Mouse (Mus musculus) hematopoietic multipotent progenitor cell, adult 10-12 weeks (in vitro differentiated cells): ENCODE results near the gene Ceacam1. TPM values are rescaled to one million over a fixed set of nuclear protein-coding genes. Genes with fewer than 3 reads are reported as not detected.

Experiments used
- polyA plus RNA-seq: library from polyadenylated mRNA; stranded (reverse); fragments of >175 nt; gene quantifications from 2 replicates; pipeline ENCODE4 v1.2.3, GENCODE M21; 2012; ENCODE audit warnings: low replicate concordance

Ceacam1 gene
- polyA plus RNA-seq: 8.1 and 11.4 TPM in 2 replicates

DNA sequence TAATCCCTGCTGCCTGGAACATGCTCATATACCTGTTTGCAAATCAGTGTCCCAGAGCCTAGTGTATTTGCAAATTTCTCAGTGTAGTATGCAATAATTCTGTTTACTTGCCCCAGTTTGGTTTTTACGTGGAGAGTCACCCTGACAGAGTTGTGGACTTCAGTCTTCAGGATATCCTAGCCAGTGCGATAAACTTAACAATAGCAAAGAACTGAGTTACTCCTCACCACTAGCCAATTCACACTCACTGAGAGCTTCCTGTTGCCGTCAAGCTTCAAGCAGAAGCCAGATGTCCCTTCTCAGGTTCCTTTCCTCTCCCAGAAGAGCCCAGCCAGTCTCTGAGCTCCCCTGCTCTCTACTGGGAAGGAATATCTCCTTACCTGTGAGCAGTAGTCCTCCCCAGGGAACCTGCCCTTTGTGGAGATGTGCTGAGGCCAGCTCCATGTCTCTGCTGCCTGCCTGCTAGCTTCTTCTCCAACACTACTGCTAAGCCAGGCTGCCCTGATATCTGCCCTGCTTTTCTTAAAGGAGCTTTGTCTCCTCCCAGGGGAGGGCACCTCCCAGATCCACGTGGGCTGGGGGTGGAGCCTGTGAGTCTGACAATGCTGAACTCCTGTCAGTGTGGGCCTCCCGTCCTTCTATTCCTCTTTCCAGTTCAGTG, at the start of gene Ceacam1:
Ceacam1 (minus strand) TSS at position 513 of the 661 bp plus-strand sequence.

DNA sequence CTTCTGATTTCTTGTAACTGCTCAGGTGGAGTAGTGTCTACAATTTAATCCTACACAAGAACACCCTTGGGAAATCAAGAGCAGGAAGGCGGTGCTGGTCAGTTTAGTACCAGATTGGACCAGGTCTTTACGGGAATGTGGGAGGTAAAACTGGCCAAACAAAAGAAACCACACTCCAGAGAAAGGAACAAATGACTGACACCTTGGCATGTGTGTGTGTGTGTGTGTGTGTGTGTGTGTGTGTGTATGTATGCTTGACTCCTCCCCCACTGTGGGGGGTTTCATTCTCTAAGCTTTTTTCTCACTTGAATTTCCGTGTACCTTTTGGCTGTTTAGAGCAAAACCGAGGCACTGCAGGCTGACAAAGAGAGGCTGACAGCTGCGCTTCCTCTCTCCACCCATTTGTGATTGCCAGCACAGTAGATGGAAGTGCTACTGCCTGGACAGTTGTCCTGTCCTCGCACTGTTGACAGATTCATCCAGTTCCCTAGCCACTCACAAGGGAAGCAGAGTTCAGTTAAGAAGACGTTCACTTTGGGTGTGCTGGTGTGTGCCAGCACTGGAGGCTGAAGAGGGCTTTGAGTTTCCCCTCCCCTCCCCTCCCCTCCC, 64.5 kb downstream of the Ceacam1 start, which contains the start of gene Cxcl17:
Cxcl17 (minus strand) TSS at position 54 of the 609 bp plus-strand sequence.

Other genes with a start within 250 kb of the Ceacam1 start
- 120 and 195 TPM in 2 replicates for gene Gsk3a, start 239.8 kb downstream of the Ceacam1 start, polyA plus RNA-seq
- 56.1 and 93.1 TPM in 2 replicates for gene Erf, start 226.8 kb downstream of the Ceacam1 start, polyA plus RNA-seq
- gene Cic, start 209.9 kb downstream of the Ceacam1 start, polyA plus RNA-seq: 539 and 737 TPM in 2 replicates
- gene Pafah1b3, start 179.6 kb downstream of the Ceacam1 start, polyA plus RNA-seq: 45.5 and 59.6 TPM in 2 replicates
- 0.18 TPM in 1 of 2 replicates, not detected in the other for gene Prr19, start 176.2 kb downstream of the Ceacam1 start, polyA plus RNA-seq
- 0.31 TPM in 1 of 2 replicates, not detected in the other for gene Tmem145, start 171.5 kb downstream of the Ceacam1 start, polyA plus RNA-seq
- gene Megf8, start 160.4 kb downstream of the Ceacam1 start, polyA plus RNA-seq: 3.7 and 7.4 TPM in 2 replicates
- not detected in 2 replicates for gene Cnfn, start 107.9 kb downstream of the Ceacam1 start, polyA plus RNA-seq
- 34.3 and 37.0 TPM in 2 replicates for gene Lipe, start 78.9 kb downstream of the Ceacam1 start, polyA plus RNA-seq
- gene Cxcl17, start 64.7 kb downstream of the Ceacam1 start, polyA plus RNA-seq: not detected in 2 replicates
- 0.55 and 0.71 TPM in 2 replicates for gene Ceacam2, start 62.3 kb upstream of the Ceacam1 start, polyA plus RNA-seq
- gene Erich4, start 138.3 kb upstream of the Ceacam1 start, polyA plus RNA-seq: not detected in 2 replicates
- 63.2 and 101 TPM in 2 replicates for gene Dmac2, start 141.8 kb upstream of the Ceacam1 start, polyA plus RNA-seq
- gene B3gnt8, start 149.1 kb upstream of the Ceacam1 start, polyA plus RNA-seq: 83.1 and 95.9 TPM in 2 replicates
- 61.9 and 69.5 TPM in 2 replicates for gene Bckdha, start 181.4 kb upstream of the Ceacam1 start, polyA plus RNA-seq
- gene Exosc5, start 181.6 kb upstream of the Ceacam1 start, polyA plus RNA-seq: 150 and 216 TPM in 2 replicates
- gene Tmem91, start 197.6 kb upstream of the Ceacam1 start, polyA plus RNA-seq: 1.2 and 2.2 TPM in 2 replicates
- gene B9d2, start 203.2 kb upstream of the Ceacam1 start, polyA plus RNA-seq: 50.4 and 63.3 TPM in 2 replicates
- gene Tgfb1, start 209.4 kb upstream of the Ceacam1 start, polyA plus RNA-seq: 805 and 1,492 TPM in 2 replicates
- gene Ccdc97, start 241.5 kb upstream of the Ceacam1 start, polyA plus RNA-seq: 93.0 and 167 TPM in 2 replicates